Mouse (Mus musculus) bone marrow macrophage, adult 2 months (primary cell): Measurements from ENCODE around the gene Bri3. TPM values are rescaled to one million over a fixed set of nuclear protein-coding genes. Genes with fewer than 3 reads are reported as not detected.

ENCODE experiments used
- H3K27ac ChIP-seq: 2 replicates; pipeline ENCODE4 v1.5.1; 2012; ENCODE audit warnings: low read depth, low read length; ENCODE audit not compliant: insufficient read depth
- H3K4me1 ChIP-seq: 2 replicates; pipeline ENCODE4 v1.6.1; 2012; ENCODE audit warnings: low read length; ENCODE audit not compliant: control insufficient read depth, insufficient read depth
- H3K4me3 ChIP-seq: 2 replicates; pipeline ENCODE4 v1.5.1; 2012; ENCODE audit warnings: mild to moderate bottlenecking, low read length, moderate library complexity; ENCODE audit not compliant: insufficient read depth
- CTCF ChIP-seq: IDR thresholded peaks from 2 replicates; pipeline ENCODE4 v1.5.1; 2012; ENCODE audit warnings: low read depth, mild to moderate bottlenecking, low read length, moderate library complexity
- POLR2A ChIP-seq: IDR thresholded peaks from 2 replicates; pipeline ENCODE4 v1.6.1; 2012; ENCODE audit warnings: mild to moderate bottlenecking, low read depth, low read length, borderline replicate concordance
- polyA plus RNA-seq: library from polyadenylated mRNA; stranded (reverse); fragments of >200 nt; gene quantifications from 2 replicates; pipeline ENCODE4 v1.2.4, GENCODE M21; 2012; ENCODE audit not compliant: missing spikeins, insufficient read depth, insufficient read length

The Bri3 gene
- polyA plus RNA-seq, 1 experiment = 521 TPM

- TF ChIP-seq POLR2A = no peak
- no peak for TF ChIP-seq CTCF
- Histone ChIP-seq H3K27ac (no peak overlapping the region), H3K4me1 (no peaks in the 10 kb centered on the region), H3K4me3 (no peak overlapping the region)
Observed at GRCm38 (mm10) chr5:144341085-144341484, 96.8 kb downstream of the Bri3 start.

DNA sequence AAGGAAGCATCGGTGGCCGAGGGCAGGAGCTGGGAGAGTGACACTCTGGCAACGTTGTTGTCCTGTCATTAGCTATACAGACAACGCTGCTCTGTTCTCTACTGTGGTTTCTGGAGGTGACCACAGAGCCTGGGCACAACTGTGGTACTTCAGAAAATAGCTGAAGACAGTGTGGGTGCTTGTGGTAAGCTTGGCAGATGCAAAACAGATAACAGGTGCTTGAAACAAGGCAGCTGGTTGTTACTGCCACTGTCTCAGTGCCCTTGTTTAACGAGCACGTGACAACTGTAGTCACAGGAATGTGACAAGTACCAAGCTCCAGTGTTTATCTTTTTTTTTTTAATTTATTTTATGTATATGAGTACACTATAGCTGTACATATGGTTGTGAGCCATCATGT is 100.4 kb downstream of the Bri3 start:
- H3K4me3 ChIP-seq = no peak overlapping the region

DNA sequence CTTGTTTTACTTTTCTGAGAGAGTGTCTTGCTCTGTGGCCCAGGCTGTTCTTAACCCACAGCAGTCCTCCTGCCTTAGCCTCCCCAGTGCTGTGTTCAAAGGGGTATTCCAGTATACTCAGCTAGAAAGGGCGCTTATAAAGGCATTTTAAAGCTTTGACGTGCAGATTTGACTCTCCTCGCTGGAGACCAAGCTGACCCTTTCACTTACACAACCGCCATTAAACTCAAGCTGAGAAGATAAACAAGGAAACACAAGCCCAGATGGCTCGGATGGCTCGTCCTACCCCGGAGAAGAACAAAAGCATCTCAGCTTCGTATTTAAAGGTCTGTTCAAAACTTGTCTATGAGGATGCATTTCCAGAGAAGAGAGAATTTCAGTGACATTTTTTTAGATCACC is 106.9 kb downstream of the Bri3 start:
- no peak for TF ChIP-seq POLR2A
- no peak for TF ChIP-seq CTCF

More for the DNA sequence above, 100.4 kb downstream of the Bri3 start:
- no peak overlapping the region for H3K27ac ChIP-seq
- TF ChIP-seq POLR2A = no peak
- no peak for TF ChIP-seq CTCF
- H3K4me1 ChIP-seq = no peaks in the 10 kb centered on the region

DNA sequence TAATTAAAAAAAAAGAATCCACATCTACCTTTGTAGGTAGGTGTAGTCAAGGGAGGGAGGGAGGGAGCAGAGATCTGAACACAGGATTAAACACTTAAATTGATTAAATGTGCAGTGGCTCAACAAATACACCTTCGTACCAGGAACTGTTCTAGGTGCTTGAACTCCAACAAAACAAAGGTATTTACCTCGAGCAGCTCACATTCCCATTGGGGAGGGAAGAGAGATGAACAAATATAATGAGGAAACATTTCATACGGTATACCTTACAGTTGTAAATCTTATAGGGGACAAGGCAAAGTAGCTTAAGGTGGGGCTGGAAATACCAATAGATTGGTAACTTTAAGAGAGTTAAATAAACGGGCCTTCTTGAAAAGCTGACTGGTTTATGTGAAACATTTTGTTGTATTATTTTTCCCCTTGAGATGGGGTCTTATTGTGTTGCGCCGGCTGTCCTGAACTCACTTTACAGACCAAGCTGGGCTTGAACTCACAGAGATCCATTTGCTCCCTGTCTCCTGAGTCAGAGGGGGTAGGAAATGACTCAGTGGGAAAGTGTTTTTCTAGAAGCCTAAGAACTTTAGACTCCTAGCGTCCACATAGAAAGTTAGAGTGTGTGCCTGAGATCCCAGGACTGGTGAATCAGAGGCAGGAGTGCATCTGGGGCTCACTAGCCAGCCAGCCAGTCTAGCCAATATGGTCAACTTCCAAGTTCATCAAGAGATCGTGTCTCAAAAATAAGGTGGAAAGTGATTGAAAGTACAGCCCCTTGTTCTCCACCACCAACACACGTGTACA is 108.2 kb downstream of the Bri3 start:
- H3K4me3 ChIP-seq = no peak overlapping the region
- TF ChIP-seq CTCF (no peak), POLR2A (no peak)
- H3K27ac ChIP-seq = no peak overlapping the region
- H3K4me1 ChIP-seq = no peaks in the 10 kb centered on the region

More for the DNA sequence above, 106.9 kb downstream of the Bri3 start:
- Histone ChIP-seq H3K27ac (no peak overlapping the region), H3K4me3 (no peak overlapping the region), H3K4me1 (no peaks in the 10 kb centered on the region)

- H3K4me3 ChIP-seq = no peak overlapping the region
- 0 out of 2 replicates have a peak, but pooled peaks cover 3% of the 10 kb centered on the region for H3K4me1 ChIP-seq
- TF ChIP-seq POLR2A (no peak), CTCF (no peak)
- H3K27ac ChIP-seq = no peak overlapping the region
Observed at GRCm38 (mm10) chr5:144356776-144357455, 112.7 kb downstream of the Bri3 start.

DNA sequence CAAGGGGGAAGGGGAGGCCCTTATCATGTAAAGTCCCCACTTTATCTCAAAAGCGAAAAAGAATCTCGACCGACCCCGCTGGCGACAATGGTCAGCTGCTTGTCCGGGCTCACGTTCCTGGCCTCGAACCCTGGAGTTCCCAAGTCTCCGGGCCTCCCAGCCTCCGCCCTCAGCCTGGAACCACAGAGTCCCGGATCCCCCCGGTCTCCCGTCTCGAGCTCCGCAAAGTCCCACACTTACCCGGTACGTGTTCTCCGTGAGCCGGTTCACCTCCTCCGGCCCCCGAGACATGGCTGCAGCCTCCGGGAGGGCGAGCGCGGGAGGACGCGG is 113.3 kb downstream of the Bri3 start:
- H3K4me3 ChIP-seq = peak overlapping the region; percentile 49
- H3K4me1 ChIP-seq = 0 out of 2 replicates have a peak, but pooled peaks cover 3% of the 10 kb centered on the region
- TF ChIP-seq CTCF = no peak
- no peak overlapping the region for H3K27ac ChIP-seq

GRCm38 (mm10) chr5:144357881-144358591 is 113.8 kb downstream of the Bri3 start, which contains the start of gene Baiap2l1:
Gene Baiap2l1 (minus strand): TSS chr5:144358112.
- no peak within 1 kb of the TSS for H3K27ac ChIP-seq
- H3K4me3 ChIP-seq = peak within 1 kb of the TSS; percentile 49
- TF ChIP-seq CTCF = no peak
- no peak for TF ChIP-seq POLR2A
- 0 out of 2 replicates have a peak, but pooled peaks cover 3% of the 10 kb centered on the region for H3K4me1 ChIP-seq

- 0 out of 2 replicates have a peak, but pooled peaks cover 3% of the 10 kb centered on the region for H3K4me1 ChIP-seq
- no peak overlapping the region for H3K27ac ChIP-seq
- H3K4me3 ChIP-seq = peak overlapping the region; percentile 49
- TF ChIP-seq CTCF = no peak
- no peak for TF ChIP-seq POLR2A
Observed at GRCm38 (mm10) chr5:144358592-144358917, 114.3 kb downstream of the Bri3 start.

- Histone ChIP-seq H3K4me3 (no peak overlapping the region), H3K4me1 (0 out of 2 replicates have a peak, but pooled peaks cover 3% of the 10 kb centered on the region), H3K27ac (no peak overlapping the region)
- no peak for TF ChIP-seq POLR2A
- TF ChIP-seq CTCF = no peak
Observed at GRCm38 (mm10) chr5:144359886-144360285, 115.6 kb downstream of the Bri3 start.

- Histone ChIP-seq H3K4me3 (no peak overlapping the region), H3K27ac (no peak overlapping the region), H3K4me1 (0 out of 2 replicates have a peak, but pooled peaks cover 3% of the 10 kb centered on the region)
- no peak for TF ChIP-seq CTCF
- TF ChIP-seq POLR2A = no peak
Observed at GRCm38 (mm10) chr5:144360346-144360745, 116.1 kb downstream of the Bri3 start.
